Mouse (Mus musculus) heart, adult 2 months (tissue): ENCODE measurements at regions not wholly inside any gene's neighbourhood (a gene's known extent, or its start where the extent isn't known, plus 50 kb on each side); places are given as distances from the start of the nearest gene placed in this dataset.

Experiments
- DNase-seq, 2 experiments: peaks; one replicate each; pipeline ENCODE4 v3.0.0; 2021
- H3K27ac ChIP-seq: fragments of 200-600 bp; 2 replicates; pipeline ENCODE4 v1.8.1; 2022
- H3K27me3 ChIP-seq: fragments of 200-500 bp; 2 replicates; pipeline ENCODE4 v1.6.1; 2012; ENCODE audit warnings: mild to moderate bottlenecking, low read length, inconsistent platforms, mixed read lengths; ENCODE audit not compliant: control insufficient read depth, insufficient read depth
- H3K36me3 ChIP-seq: fragments of 200-500 bp; 2 replicates; pipeline ENCODE4 v1.6.1; 2012; ENCODE audit warnings: low read length, inconsistent platforms; ENCODE audit not compliant: control insufficient read depth, insufficient read depth
- H3K4me1 ChIP-seq: fragments of 200-500 bp; 2 replicates; pipeline ENCODE4 v1.6.1; 2011; ENCODE audit warnings: low read length; ENCODE audit not compliant: control insufficient read depth, insufficient read depth
- H3K4me3 ChIP-seq: fragments of 200-600 bp; 2 replicates; pipeline ENCODE4 v1.8.1; 2022
- H3K79me2 ChIP-seq: fragments of 200-500 bp; replicated peaks from 2 replicates; pipeline ENCODE4 v1.6.1; 2012; ENCODE audit warnings: mild to moderate bottlenecking, inconsistent platforms, low read length, moderate library complexity, mixed read lengths; ENCODE audit not compliant: control insufficient read depth, insufficient read depth
- H3K9ac ChIP-seq: fragments of 200-500 bp; 2 replicates; pipeline ENCODE4 v1.6.1; 2012; ENCODE audit warnings: low read depth, mild to moderate bottlenecking, control low read depth, inconsistent platforms, low read length, mixed read lengths
- CTCF ChIP-seq: fragments of 200-600 bp; IDR thresholded peaks from 2 replicates; pipeline ENCODE4 v1.8.1; 2022; ENCODE audit warnings: antibody characterized with exemption, mild to moderate bottlenecking, moderate library complexity
- EP300 ChIP-seq: fragments of 200-500 bp; IDR thresholded peaks from 2 replicates; pipeline ENCODE4 v1.6.1; 2011; ENCODE audit warnings: low read depth, low read length, control low read depth; ENCODE audit not compliant: insufficient read depth
- POLR2A ChIP-seq: fragments of 200-500 bp; IDR thresholded peaks from 2 replicates; pipeline ENCODE4 v1.6.1; 2011; ENCODE audit warnings: mild to moderate bottlenecking, low read depth, low read length, control low read depth; ENCODE audit not compliant: insufficient read depth
- WGBS: fragments of 180-500 bp; shearing (Covaris S2); methylation state at CpG from one replicate; pipeline ENCODE4 v1.1.7; 2018; 5-methylcytosine and 5-hydroxymethylcytosine counted together
- intact Hi-C: fragments of 180-260 bp; cut with DNase I; formaldehyde crosslinking; loops from one replicate; pipeline ENCODE4 v1.15.1; 2025

GRCm38 (mm10) chr2:137969156-137969555 is 287.2 kb upstream of the Btbd3 start:
- no peak for DNase-seq
- no peaks in the 10 kb centered on the region for H3K4me1 ChIP-seq
- TF ChIP-seq POLR2A (no peak), EP300 (no peak), CTCF (no peak)
- H3K79me2 ChIP-seq = no peaks in the 10 kb centered on the region
- intact Hi-C loops = no loop called here
- no peaks in the 10 kb centered on the region for H3K27me3 ChIP-seq
- no peak overlapping the region for H3K4me3 ChIP-seq
- no peaks in the 10 kb centered on the region for H3K36me3 ChIP-seq
- H3K9ac ChIP-seq = no peak overlapping the region
- H3K27ac ChIP-seq = no peak overlapping the region
- 53% methylated on average over 4 of the region's 4 CpGs for WGBS

DNA sequence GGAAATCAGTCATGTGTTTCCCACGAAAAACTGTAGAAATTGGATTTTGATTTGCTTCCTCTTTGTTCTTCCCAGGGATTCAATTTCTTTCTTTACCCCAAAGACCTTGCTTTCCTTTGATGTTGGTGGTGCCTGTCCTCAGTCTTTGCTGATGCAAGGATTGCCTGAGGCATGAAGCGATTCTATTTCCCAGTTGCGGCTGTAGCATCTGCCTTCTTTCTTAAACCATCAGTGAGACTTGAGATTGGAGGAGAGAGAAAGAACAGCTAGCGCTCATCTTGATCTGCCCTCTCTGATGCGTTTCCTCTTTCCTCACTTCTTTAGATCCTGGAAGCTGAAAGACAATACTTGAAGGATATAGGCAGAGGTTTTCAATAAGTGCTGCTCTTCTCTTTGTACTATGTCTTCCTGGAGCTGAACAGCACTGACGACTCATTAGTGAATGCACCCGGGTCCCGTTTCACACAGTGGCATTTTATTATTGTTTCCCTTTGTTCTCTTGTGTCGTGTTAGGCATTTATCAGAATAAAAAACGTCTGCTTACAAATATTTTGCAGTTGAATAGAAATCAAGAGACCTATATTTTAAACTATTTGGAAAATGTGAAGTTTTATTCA is 289.8 kb upstream of the Btbd3 start:
- 57% methylated on average over 10 of the region's 10 CpGs for WGBS

GRCm38 (mm10) chr2:137954830-137955229 is 301.5 kb upstream of the Btbd3 start:
- no peak overlapping the region for H3K9ac ChIP-seq
- no peak for DNase-seq
- H3K4me3 ChIP-seq = no peak overlapping the region
- no peaks in the 10 kb centered on the region for H3K4me1 ChIP-seq
- no peaks in the 10 kb centered on the region for H3K79me2 ChIP-seq
- TF ChIP-seq CTCF (no peak), EP300 (no peak), POLR2A (no peak)
- H3K27me3 ChIP-seq = no peaks in the 10 kb centered on the region
- intact Hi-C loops = no loop called here
- 91% methylated on average over 2 of the region's 2 CpGs for WGBS
- no peaks in the 10 kb centered on the region for H3K36me3 ChIP-seq
- no peak overlapping the region for H3K27ac ChIP-seq

More for the DNA sequence above, 289.8 kb upstream of the Btbd3 start:
- no peak for DNase-seq
- Histone ChIP-seq H3K36me3 (no peaks in the 10 kb centered on the region), H3K79me2 (no peaks in the 10 kb centered on the region), H3K27ac (no peak overlapping the region), H3K4me3 (no peak overlapping the region), H3K27me3 (no peaks in the 10 kb centered on the region), H3K4me1 (no peaks in the 10 kb centered on the region), H3K9ac (no peak overlapping the region)
- intact Hi-C loops = no loop called here
- TF ChIP-seq POLR2A (no peak), CTCF (no peak), EP300 (no peak)

DNA sequence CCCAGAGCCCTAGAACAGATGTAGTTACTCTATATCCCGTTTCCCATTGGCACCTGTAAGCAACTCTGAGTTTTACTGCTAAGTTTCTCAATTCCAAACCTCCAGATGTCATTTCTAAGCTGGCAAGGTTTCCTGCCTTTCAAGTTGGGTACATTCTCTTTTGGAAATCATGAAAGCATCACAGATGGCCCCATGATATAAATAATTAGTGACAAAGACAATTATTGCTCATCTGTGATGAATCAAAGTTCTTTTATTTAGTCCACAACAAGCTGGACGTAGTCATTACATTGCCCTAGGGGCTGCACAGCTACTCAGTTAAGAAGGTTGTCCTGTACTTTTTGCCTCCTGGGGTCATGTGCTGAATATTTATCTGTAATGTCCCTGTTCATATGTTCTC is 303.2 kb upstream of the Btbd3 start:
- intact Hi-C loops = no loop called here
- no peak overlapping the region for H3K9ac ChIP-seq
- H3K36me3 ChIP-seq = no peaks in the 10 kb centered on the region
- no peak overlapping the region for H3K27ac ChIP-seq
- H3K79me2 ChIP-seq = no peaks in the 10 kb centered on the region
- TF ChIP-seq CTCF = no peak
- TF ChIP-seq EP300 = no peak
- no peak for TF ChIP-seq POLR2A
- DNase-seq = no peak
- 69% methylated on average over 2 of the region's 2 CpGs for WGBS
- H3K4me1 ChIP-seq = no peaks in the 10 kb centered on the region
- H3K4me3 ChIP-seq = no peak overlapping the region
- no peaks in the 10 kb centered on the region for H3K27me3 ChIP-seq

GRCm38 (mm10) chr2:137951942-137952341 is 304.4 kb upstream of the Btbd3 start:
- no peak overlapping the region for H3K4me3 ChIP-seq
- H3K36me3 ChIP-seq = no peaks in the 10 kb centered on the region
- H3K4me1 ChIP-seq = no peaks in the 10 kb centered on the region
- intact Hi-C loops = no loop called here
- H3K27ac ChIP-seq = no peak overlapping the region
- DNase-seq = no peak
- no peaks in the 10 kb centered on the region for H3K27me3 ChIP-seq
- H3K9ac ChIP-seq = no peak overlapping the region
- WGBS = 77% methylated on average over 3 of the region's 3 CpGs
- no peaks in the 10 kb centered on the region for H3K79me2 ChIP-seq
- TF ChIP-seq EP300 (no peak), POLR2A (no peak), CTCF (no peak)

DNA sequence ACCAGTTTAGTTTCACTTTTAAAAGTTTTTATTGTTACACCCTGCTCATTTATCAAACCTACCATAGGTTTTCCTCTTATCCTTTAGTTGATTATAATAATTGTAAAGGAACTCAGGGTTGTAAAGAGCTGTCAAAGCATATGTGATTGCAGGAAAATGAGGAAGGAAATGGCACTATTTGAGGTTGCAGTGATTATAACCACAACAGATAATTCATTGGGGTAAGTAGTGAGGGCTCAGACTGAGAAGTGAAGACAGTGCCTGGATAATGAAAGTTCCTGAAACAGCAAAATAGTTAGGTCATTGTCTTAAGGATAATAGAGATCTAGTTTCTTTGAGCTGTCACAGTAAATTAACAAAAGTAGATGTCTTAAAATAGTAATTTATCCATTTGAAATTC is 305.4 kb upstream of the Btbd3 start:
- Histone ChIP-seq H3K4me3 (no peak overlapping the region), H3K79me2 (no peaks in the 10 kb centered on the region), H3K4me1 (no peaks in the 10 kb centered on the region), H3K36me3 (no peaks in the 10 kb centered on the region), H3K9ac (no peak overlapping the region), H3K27ac (no peak overlapping the region), H3K27me3 (no peaks in the 10 kb centered on the region)
- no peak for TF ChIP-seq CTCF
- TF ChIP-seq EP300 = no peak
- intact Hi-C loops = no loop called here
- no peak for DNase-seq
